Mouse (Mus musculus) stomach, embryonic 16.5 days (tissue): ENCODE measurements around the gene Usp54. TPM values are rescaled to one million over a fixed set of nuclear protein-coding genes. Genes with fewer than 3 reads are reported as not detected.
A peak's percentile ranks its signal among the peaks of the same experiment; 100 is the strongest.

Experiments used
- ATAC-seq: fragments of 200-750 bp; cut with Nextera tagmentation; 2 replicates; pipeline ENCODE4 v1.8.0; 2017; ENCODE audit warnings: moderate number of reproducible peaks, moderate TSS enrichment; ENCODE audit not compliant: insufficient read depth, low FRiP score
- H3K27ac ChIP-seq: fragments of 300-500 bp; sonication (generic); 2 replicates; pipeline ENCODE4 v1.5.1; 2014; ENCODE audit warnings: low read length
- H3K27me3 ChIP-seq: fragments of 300-500 bp; sonication (generic); 2 replicates; pipeline ENCODE4 v1.6.1; 2014; ENCODE audit warnings: low read length, control low read depth, mixed read lengths; ENCODE audit not compliant: control insufficient read depth, insufficient read depth
- H3K36me3 ChIP-seq: fragments of 300-500 bp; sonication (generic); 2 replicates; pipeline ENCODE4 v1.6.1; 2014; ENCODE audit warnings: low read length; ENCODE audit not compliant: control insufficient read depth, insufficient read depth
- H3K4me1 ChIP-seq: fragments of 300-500 bp; sonication (generic); 2 replicates; pipeline ENCODE4 v1.6.1; 2014; ENCODE audit warnings: low read length, control low read depth, mixed read lengths; ENCODE audit not compliant: control insufficient read depth, insufficient read depth
- H3K4me2 ChIP-seq: fragments of 300-500 bp; sonication (generic); 2 replicates; pipeline ENCODE4 v1.6.1; 2014; ENCODE audit warnings: low read depth, low read length, mixed read lengths
- H3K4me3 ChIP-seq: fragments of 300-500 bp; sonication (generic); replicated peaks from 2 replicates; pipeline ENCODE4 v1.5.1; 2014; ENCODE audit warnings: mild to moderate bottlenecking, low read length
- H3K9ac ChIP-seq: fragments of 300-500 bp; sonication (generic); 2 replicates; pipeline ENCODE4 v1.6.1; 2014; ENCODE audit warnings: low read length
- H3K9me3 ChIP-seq: fragments of 300-500 bp; sonication (generic); replicated peaks from 2 replicates; pipeline ENCODE4 v1.6.1; 2016; ENCODE audit warnings: low read length, control low read depth; ENCODE audit not compliant: control insufficient read depth
- WGBS: fragments of 180-500 bp; shearing (Covaris S2); extraction: QIAGEN DNeasy Blood & Tissue Kit; methylation state at CpG from one replicate; pipeline ENCODE4 v1.1.7; 2014; 5-methylcytosine and 5-hydroxymethylcytosine counted together
- polyA plus RNA-seq: library from polyadenylated mRNA; unstranded; fragments of >200 nt; fragmentation: Nextera tagmentation; extraction: Ambion mirVana; gene quantifications from 2 replicates; pipeline ENCODE4 v1.2.1, GENCODE M21; 2015

Usp54 gene
- polyA plus RNA-seq, 1 experiment from 2014 or later: 6.4 TPM

DNA sequence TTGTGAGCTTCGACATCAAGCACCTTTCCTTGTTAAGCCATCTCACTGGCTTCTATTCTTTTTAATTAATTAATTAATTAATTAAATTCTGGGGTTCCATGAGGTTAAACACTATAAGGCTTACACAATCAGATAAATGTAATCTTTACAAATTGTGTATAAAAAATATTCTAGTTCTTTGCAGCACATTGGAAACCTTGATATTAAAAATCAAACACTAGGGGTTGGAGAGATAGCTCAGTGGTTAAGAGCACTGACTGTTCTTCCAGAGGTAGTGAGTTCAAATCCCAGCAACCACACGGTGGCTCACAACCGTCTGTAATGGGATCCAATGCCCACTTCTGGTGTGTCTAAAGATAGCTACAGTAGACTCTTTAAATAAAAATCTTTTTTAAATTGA is 18.0 kb downstream of the Usp54 start:
- no peak for ATAC-seq
- WGBS: 90% methylated on average over 3 of the region's 3 CpGs
- Histone ChIP-seq H3K4me1 (no peaks in the 10 kb centered on the region), H3K27ac (no peak overlapping the region), H3K9ac (no peak overlapping the region), H3K36me3 (no peaks in the 10 kb centered on the region), H3K27me3 (no peaks in the 10 kb centered on the region), H3K4me2 (no peak overlapping the region), H3K4me3 (no peak overlapping the region), H3K9me3 (no peaks in the 10 kb centered on the region)

- H3K36me3 ChIP-seq: no peaks in the 10 kb centered on the region
- H3K9me3 ChIP-seq: no peaks in the 10 kb centered on the region
- no peak overlapping the region for H3K4me3 ChIP-seq
- H3K4me1 ChIP-seq: no peaks in the 10 kb centered on the region
- WGBS: 76% methylated on average over 2 of the region's 2 CpGs
- ATAC-seq: no peak
- no peak overlapping the region for H3K27ac ChIP-seq
- no peak overlapping the region for H3K4me2 ChIP-seq
- no peak overlapping the region for H3K9ac ChIP-seq
- no peaks in the 10 kb centered on the region for H3K27me3 ChIP-seq
Measured at GRCm38 (mm10) chr14:20622412-20622811, 18.5 kb downstream of the Usp54 start.

GRCm38 (mm10) chr14:20621903-20622302 is 19.0 kb downstream of the Usp54 start:
- Histone ChIP-seq H3K9me3 (no peaks in the 10 kb centered on the region), H3K36me3 (no peaks in the 10 kb centered on the region), H3K4me3 (no peak overlapping the region), H3K27ac (no peak overlapping the region), H3K27me3 (no peaks in the 10 kb centered on the region), H3K4me1 (no peaks in the 10 kb centered on the region), H3K9ac (no peak overlapping the region), H3K4me2 (no peak overlapping the region)
- no peak for ATAC-seq
- WGBS: 84% methylated on average over 2 of the region's 2 CpGs

DNA sequence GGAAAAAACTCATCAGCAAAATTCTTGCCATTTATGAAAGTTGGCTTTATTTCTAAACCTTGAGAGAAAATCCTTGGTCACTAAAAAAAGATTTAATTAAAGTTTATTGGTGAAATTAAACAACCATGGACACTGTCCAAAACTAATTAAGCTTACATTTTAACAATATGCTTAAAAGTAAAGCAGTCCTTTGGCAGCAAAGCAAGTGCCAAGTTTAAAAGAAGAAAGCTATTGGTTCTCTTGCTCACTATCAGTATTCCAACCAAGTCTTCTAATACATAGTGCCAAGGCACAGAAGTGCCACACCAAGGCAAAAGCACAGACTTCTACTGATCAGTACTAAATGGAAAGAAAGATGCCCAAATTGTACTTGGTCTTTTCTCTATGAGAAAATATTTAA is 21.7 kb downstream of the Usp54 start:
- no peak overlapping the region for H3K4me3 ChIP-seq
- ATAC-seq: no peak
- H3K27ac ChIP-seq: no peak overlapping the region

DNA sequence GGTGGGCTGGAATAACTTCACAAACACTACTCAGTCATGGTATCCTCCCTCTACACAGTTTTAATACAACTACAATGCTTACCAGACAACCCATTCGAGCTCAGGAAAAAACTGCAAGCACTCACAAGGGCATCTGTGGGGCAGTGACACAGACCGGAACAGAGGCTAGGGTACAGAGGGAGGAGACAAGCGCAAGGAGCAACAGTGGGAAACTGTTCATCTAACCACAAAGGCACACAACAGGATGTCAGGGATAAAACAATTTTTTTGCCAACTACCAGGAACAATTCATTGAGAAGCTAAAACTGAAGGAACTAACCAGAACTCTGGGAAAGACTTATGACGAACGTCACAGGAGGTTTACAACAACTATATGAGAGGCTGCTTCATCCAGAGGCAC is 22.7 kb downstream of the Usp54 start:
- H3K4me3 ChIP-seq: no peak overlapping the region
- H3K9ac ChIP-seq: no peak overlapping the region
- peaks cover 4% of the 10 kb centered on the region; the same call in 1 of the 2 replicates for H3K4me1 ChIP-seq
- H3K4me2 ChIP-seq: no peak overlapping the region
- H3K27me3 ChIP-seq: no peaks in the 10 kb centered on the region
- no peaks in the 10 kb centered on the region for H3K36me3 ChIP-seq
- 69% methylated on average over 5 of the region's 5 CpGs for WGBS
- no peaks in the 10 kb centered on the region for H3K9me3 ChIP-seq
- ATAC-seq: no peak
- no peak overlapping the region for H3K27ac ChIP-seq

More for the DNA sequence above, 21.7 kb downstream of the Usp54 start:
- Histone ChIP-seq H3K4me1 (peaks cover 4% of the 10 kb centered on the region; the same call in 1 of the 2 replicates), H3K9me3 (no peaks in the 10 kb centered on the region), H3K4me2 (no peak overlapping the region), H3K27me3 (no peaks in the 10 kb centered on the region), H3K36me3 (no peaks in the 10 kb centered on the region), H3K9ac (no peak overlapping the region)

- Histone ChIP-seq H3K27me3 (no peaks in the 10 kb centered on the region), H3K9me3 (no peaks in the 10 kb centered on the region), H3K9ac (no peak overlapping the region), H3K4me3 (no peak overlapping the region), H3K4me1 (peaks cover 4% of the 10 kb centered on the region; the same call in 1 of the 2 replicates), H3K27ac (no peak overlapping the region), H3K36me3 (no peaks in the 10 kb centered on the region), H3K4me2 (no peak overlapping the region)
- no peak; the same call in 1 of the 2 replicates for ATAC-seq
- 26% methylated on average over 2 of the region's 2 CpGs for WGBS
Measured at GRCm38 (mm10) chr14:20616421-20616820, 24.4 kb downstream of the Usp54 start.

DNA sequence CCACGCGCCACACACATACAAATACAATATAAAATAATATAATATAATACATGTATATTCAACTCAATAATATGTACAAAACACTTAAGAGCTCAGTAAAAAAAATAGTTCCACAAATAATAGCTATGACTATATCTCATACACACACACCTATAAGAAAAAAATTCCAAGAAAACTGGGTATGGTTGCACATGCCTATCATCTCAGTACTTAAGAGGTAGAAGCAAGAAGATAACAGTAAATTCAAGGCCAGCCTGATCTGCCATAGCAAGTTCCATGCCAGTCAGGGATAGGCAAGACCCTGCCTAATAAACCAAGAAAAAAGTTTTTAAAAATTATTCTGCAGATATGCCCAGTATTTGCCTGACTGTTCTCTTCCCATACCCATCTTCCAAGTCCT is 25.8 kb downstream of the Usp54 start:
- no peak overlapping the region for H3K4me3 ChIP-seq
- no peak overlapping the region for H3K27ac ChIP-seq
- no peaks in the 10 kb centered on the region for H3K27me3 ChIP-seq
- H3K4me1 ChIP-seq: peaks cover 4% of the 10 kb centered on the region; the same call in 1 of the 2 replicates
- H3K4me2 ChIP-seq: no peak overlapping the region
- WGBS: 97% methylated on average over 2 of the region's 2 CpGs
- no peaks in the 10 kb centered on the region for H3K36me3 ChIP-seq
- H3K9me3 ChIP-seq: no peaks in the 10 kb centered on the region
- H3K9ac ChIP-seq: no peak overlapping the region
- ATAC-seq: no peak

GRCm38 (mm10) chr14:20612820-20613219 is 28.0 kb downstream of the Usp54 start:
- Histone ChIP-seq H3K9ac (no peak overlapping the region), H3K36me3 (no peaks in the 10 kb centered on the region)

DNA sequence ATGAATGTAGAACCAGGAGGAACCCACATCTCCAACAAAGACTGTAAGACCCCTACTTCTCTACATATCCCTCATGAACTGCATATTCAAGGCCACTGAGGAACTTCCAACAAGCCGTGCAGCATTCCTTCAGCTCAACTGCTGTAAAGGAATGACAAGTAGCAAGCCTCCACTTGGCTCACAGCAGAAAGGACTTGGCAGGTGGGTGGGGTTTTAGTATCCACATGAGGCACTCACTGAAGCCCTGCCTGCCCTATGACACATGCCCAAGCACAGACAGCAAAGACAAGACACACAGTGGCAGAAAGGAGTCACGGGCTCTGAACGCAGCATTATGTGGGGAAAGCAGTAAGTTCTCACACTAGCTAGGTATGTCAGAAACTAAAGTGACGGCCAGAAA is 30.7 kb downstream of the Usp54 start:
- peak overlapping the region; percentile 1; the same call in 1 of the 2 replicates for H3K27ac ChIP-seq
- H3K4me2 ChIP-seq: no peak overlapping the region
- 69% methylated on average over 4 of the region's 4 CpGs for WGBS
- H3K4me3 ChIP-seq: no peak overlapping the region
- no peaks in the 10 kb centered on the region for H3K36me3 ChIP-seq
- ATAC-seq: 0 out of 2 replicates have a peak, but pooled peaks have one; percentile 37
- H3K4me1 ChIP-seq: 0 out of 2 replicates have a peak, but pooled peaks cover 3% of the 10 kb centered on the region
- no peaks in the 10 kb centered on the region for H3K27me3 ChIP-seq
- H3K9ac ChIP-seq: no peak overlapping the region
- no peaks in the 10 kb centered on the region for H3K9me3 ChIP-seq

More at GRCm38 (mm10) chr14:20612820-20613219, 28.0 kb downstream of the Usp54 start:
- Histone ChIP-seq H3K27ac (no peak overlapping the region), H3K4me3 (no peak overlapping the region), H3K9me3 (no peaks in the 10 kb centered on the region), H3K4me1 (peaks cover 6% of the 10 kb centered on the region; the same call in 1 of the 2 replicates), H3K4me2 (no peak overlapping the region), H3K27me3 (no peaks in the 10 kb centered on the region)
- no peak for ATAC-seq
- 90% methylated on average over 1 of the region's 1 CpGs for WGBS
